In genomic region chr8:96864606-96865005, GRCm38 (mm10) we compare ENCODE assay signal across 14 mouse cellular contexts.
DNase-seq lines count a peak whose midpoint lies in the region; ATAC-seq lines count a peak whose summit lies in the region.
"Had no signal": no experiment of that assay in that cellular context is flagged by ENCODE, and none has a peak within 500 bp of the region (broad histone marks: within the 10 kb centered on the region; RNA-seq: fewer than 3 reads in every experiment).

No protein-coding gene starts in this region.

- no peaks in the 10 kb centered on the region for H3K9me3 ChIP-seq in hindbrain, embryonic 15.5 days
- H3K9me3 ChIP-seq in hindbrain, embryonic 12.5 days (replicated peaks), result no peaks in the 10 kb centered on the region
- H3K9me3 ChIP-seq: midbrain, embryonic 10.5 days; neural tube, embryonic 12.5 days; stomach, embryonic 15.5 days had no signal

- H3K36me3 ChIP-seq in hindbrain, embryonic 15.5 days, result no peaks in the 10 kb centered on the region
- H3K36me3 ChIP-seq in hindbrain, embryonic 12.5 days, result no peaks in the 10 kb centered on the region
- H3K36me3 ChIP-seq: midbrain, embryonic 10.5 days; neural tube, embryonic 12.5 days; stomach, embryonic 15.5 days had no signal

- peak; percentile 26 to 33 for DNase-seq in right cerebral cortex, postnatal 10 days (ENCODE audit: low spot score in 2 of 2)
- DNase-seq in right cerebral cortex, postnatal 25 days, result no peak
- DNase-seq in layer of hippocampus, adult 8-10 months (ENCODE audit: low spot score in 2 of 2), result peak; percentile 8 to 36
- DNase-seq in Muller cell, postnatal 12 days (ENCODE audit: inconsistent ontology term), result no peak
- DNase-seq in spleen, postnatal 10 days (ENCODE audit: low spot score in 2 of 2), result no peak
- DNase-seq: heart, adult 18-20 months; heart, postnatal 4 days; kidney, adult 8-10 months; right cerebral cortex, postnatal 14 days had no signal

- peak overlapping the region; percentile 53 for H3K27ac ChIP-seq in hindbrain, embryonic 15.5 days (replicated peaks)
- no peak overlapping the region for H3K27ac ChIP-seq in hindbrain, embryonic 12.5 days
- H3K27ac ChIP-seq: midbrain, embryonic 10.5 days; neural tube, embryonic 12.5 days; stomach, embryonic 15.5 days had no signal

- WGBS in hindbrain, embryonic 15.5 days, result 29% methylated on average over 6 of the region's 6 CpGs
- WGBS in hindbrain, embryonic 12.5 days, result 73% methylated on average over 6 of the region's 6 CpGs

- no peak overlapping the region for H3K9ac ChIP-seq in hindbrain, embryonic 15.5 days
- no peak overlapping the region for H3K9ac ChIP-seq in hindbrain, embryonic 12.5 days
- H3K9ac ChIP-seq: neural tube, embryonic 12.5 days; stomach, embryonic 15.5 days had no signal

- peaks cover 5% of the 10 kb centered on the region; the same call in 1 of the 2 replicates for H3K4me1 ChIP-seq in hindbrain, embryonic 15.5 days (replicated peaks)
- H3K4me1 ChIP-seq in hindbrain, embryonic 12.5 days, result no peaks in the 10 kb centered on the region
- H3K4me1 ChIP-seq: midbrain, embryonic 10.5 days; neural tube, embryonic 12.5 days; stomach, embryonic 15.5 days had no signal

- ATAC-seq in hindbrain, embryonic 15.5 days (ENCODE audit: low FRiP score, low read depth), result peak; percentile 54; the same call in 1 of the 2 replicates
- no peak for ATAC-seq in hindbrain, embryonic 12.5 days (ENCODE audit: low FRiP score)

- H3K4me3 ChIP-seq in hindbrain, embryonic 15.5 days, result no peak overlapping the region
- H3K4me3 ChIP-seq in hindbrain, embryonic 12.5 days, result no peak overlapping the region
- H3K4me3 ChIP-seq: midbrain, embryonic 10.5 days; neural tube, embryonic 12.5 days; stomach, embryonic 15.5 days had no signal

- no peaks in the 10 kb centered on the region for H3K27me3 ChIP-seq in hindbrain, embryonic 15.5 days
- H3K27me3 ChIP-seq in hindbrain, embryonic 12.5 days, result no peaks in the 10 kb centered on the region
- H3K27me3 ChIP-seq: neural tube, embryonic 12.5 days; stomach, embryonic 15.5 days had no signal

- H3K4me2 ChIP-seq in hindbrain, embryonic 15.5 days, result peak overlapping the region; percentile 33
- H3K4me2 ChIP-seq in hindbrain, embryonic 12.5 days (replicated peaks), result no peak overlapping the region
- H3K4me2 ChIP-seq: neural tube, embryonic 12.5 days; stomach, embryonic 15.5 days had no signal

Comparison
In these comparisons a context has a peak if more than half of its experiments do, and no peak if none do; other contexts are left out.
1. DNase-seq: peak in right cerebral cortex, postnatal 10 days (2 of 2) and layer of hippocampus, adult 8-10 months (2 of 2); none in right cerebral cortex, postnatal 25 days (single experiment), Muller cell, postnatal 12 days (single experiment) and spleen, postnatal 10 days (0 of 2).